Mouse (Mus musculus) monocyte, adult 5-6 weeks (primary cell): ENCODE results near the gene Cisd3. TPM values are rescaled to one million over a fixed set of nuclear protein-coding genes. Genes with fewer than 3 reads are reported as not detected.
"Not testable (repeated sequence)": the region's sequence is repeated elsewhere in the genome, so short reads cannot be mapped to it uniquely, and the experiment has no call there.

Experiments used
- ATAC-seq: fragments of 153-309, 156-312 bp; replicated peaks from 2 replicates; pipeline ENCODE4 v1.8.0; 2017; ENCODE audit warnings: mild to moderate bottlenecking; ENCODE audit not compliant: low TSS enrichment, insufficient number of reproducible peaks, severe bottlenecking, poor library complexity, low FRiP score
- total RNA-seq: library from RNA; stranded (forward); fragments of 200-1000, 200-491, 200-594 nt; gene quantifications from 3 replicates; pipeline ENCODE4 v1.2.3, GENCODE M21; 2017

The Cisd3 gene
- total RNA-seq, 1 experiment from 2014 or later = 5.8 TPM

GRCm38 (mm10) chr11:97728311-97728710 lies 42.7 kb downstream of the Cisd3 start:
- ATAC-seq = peak; percentile 76

GRCm38 (mm10) chr11:97728730-97729129 lies 43.1 kb downstream of the Cisd3 start:
- ATAC-seq = no peak

DNA sequence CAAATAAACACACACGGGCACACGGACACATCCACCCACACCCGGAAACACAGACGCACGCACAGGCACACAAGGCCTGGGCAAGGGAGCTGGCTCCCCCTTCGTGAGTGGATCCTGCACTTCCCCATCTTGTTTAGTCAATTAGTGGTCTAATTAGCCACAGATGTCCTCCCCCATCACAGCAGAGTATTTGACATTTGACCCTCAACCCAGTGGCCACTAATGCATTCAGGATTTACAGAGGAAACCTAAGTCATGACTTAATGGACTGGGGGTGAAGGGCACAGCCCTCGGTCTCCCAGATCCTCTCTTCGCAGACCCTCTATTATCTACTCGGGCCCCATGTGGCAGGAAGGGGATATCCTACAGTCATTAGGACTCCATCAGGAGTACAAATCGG lies 48.1 kb downstream of the Cisd3 start:
- no peak for ATAC-seq

GRCm38 (mm10) chr11:97734810-97735209 lies 49.2 kb downstream of the Cisd3 start:
- not testable (repeated sequence) for ATAC-seq

GRCm38 (mm10) chr11:97736645-97737044 lies 51.0 kb downstream of the Cisd3 start:
- ATAC-seq = no peak

- ATAC-seq = no peak
Measured at GRCm38 (mm10) chr11:97737600-97737999, 52.0 kb downstream of the Cisd3 start.

Other genes starting within 250 kb of the Cisd3 start
- not detected in 3 replicates for gene 4933428G20Rik, start 185.5 kb upstream of the Cisd3 start, total RNA-seq
- 0.10 to 0.58 TPM (median 0.21 TPM) in 3 replicates for gene Srcin1, start 109.6 kb upstream of the Cisd3 start, total RNA-seq
- 0.75 to 1.8 TPM (median 0.95 TPM) in 3 replicates for gene Epop, start 56.1 kb upstream of the Cisd3 start, total RNA-seq
- gene Mllt6, start 22.4 kb upstream of the Cisd3 start, total RNA-seq = 34.4 to 77.7 TPM (median 40.4 TPM) in 3 replicates
- 0.85 to 4.5 TPM in 2 of 3 replicates, not detected in the other for gene Pcgf2, start 14.7 kb downstream of the Cisd3 start, total RNA-seq
- gene Psmb3, start 17.6 kb downstream of the Cisd3 start, total RNA-seq = 137 to 160 TPM (median 146 TPM) in 3 replicates
- gene Pip4k2b, start 58.9 kb downstream of the Cisd3 start, total RNA-seq = 22.1 to 35.2 TPM (median 28.7 TPM) in 3 replicates
- gene Cwc25, start 80.7 kb downstream of the Cisd3 start, total RNA-seq = 42.0 to 49.3 TPM (median 43.5 TPM) in 3 replicates
- gene 1700001P01Rik, start 90.1 kb downstream of the Cisd3 start, total RNA-seq = not detected in 3 replicates
- 1,225 to 1,795 TPM (median 1,736 TPM) in 3 replicates for gene Rpl23, start 96.6 kb downstream of the Cisd3 start, total RNA-seq
- 199 to 392 TPM (median 246 TPM) in 3 replicates for gene Lasp1, start 113.2 kb downstream of the Cisd3 start, total RNA-seq
- 0.96 to 3.0 TPM in 2 of 3 replicates, not detected in the other for gene B230217C12Rik, start 155.0 kb downstream of the Cisd3 start, total RNA-seq
- 0.53 to 2.1 TPM (median 1.5 TPM) in 3 replicates for gene Fbxo47, start 198.3 kb downstream of the Cisd3 start, total RNA-seq